Mouse (Mus musculus): ENCODE measurements around the gene Xpnpep3. TPM values are rescaled to one million over a fixed set of nuclear protein-coding genes. Genes with fewer than 3 reads are reported as not detected.

Xpnpep3 gene
- total RNA-seq, 1 experiment from 2014 or later = 29.2 TPM

- DNase-seq = no peak
Observed at GRCm38 (mm10) chr15:81398189-81398588, 1.7 kb upstream of the Xpnpep3 start.

- DNase-seq = no peak
Observed at GRCm38 (mm10) chr15:81399297-81399637, 671 bp upstream of the Xpnpep3 start.

- DNase-seq = no peak
Observed at GRCm38 (mm10) chr15:81405008-81405407, 5.1 kb downstream of the Xpnpep3 start.

- no peak for DNase-seq
Observed at GRCm38 (mm10) chr15:81408199-81408598, 8.3 kb downstream of the Xpnpep3 start, which contains the start of gene Dnajb7. TSS of gene Dnajb7 (minus strand) at chr15:81408299.

GRCm38 (mm10) chr15:81416763-81417310 lies 16.9 kb downstream of the Xpnpep3 start:
- DNase-seq = peak; percentile 86

- no peak for DNase-seq
Observed at GRCm38 (mm10) chr15:81418065-81418464, 18.1 kb downstream of the Xpnpep3 start.

GRCm38 (mm10) chr15:81421454-81421853 lies 21.5 kb downstream of the Xpnpep3 start:
- DNase-seq = no peak

GRCm38 (mm10) chr15:81422156-81422681 lies 22.3 kb downstream of the Xpnpep3 start:
- no peak for DNase-seq

GRCm38 (mm10) chr15:81425311-81425710 lies 25.4 kb downstream of the Xpnpep3 start:
- no peak for DNase-seq

- no peak for DNase-seq
Observed at GRCm38 (mm10) chr15:81427947-81428346, 28.0 kb downstream of the Xpnpep3 start.

- DNase-seq = no peak
Observed at GRCm38 (mm10) chr15:81431195-81431594, 31.3 kb downstream of the Xpnpep3 start.

GRCm38 (mm10) chr15:81438345-81438744 lies 38.4 kb downstream of the Xpnpep3 start:
- no peak for DNase-seq

- DNase-seq = peak; percentile 46
Observed at GRCm38 (mm10) chr15:81439236-81439635, 39.3 kb downstream of the Xpnpep3 start.

GRCm38 (mm10) chr15:81448463-81448862 lies 48.5 kb downstream of the Xpnpep3 start:
- DNase-seq = peak; percentile 70

- no peak for DNase-seq
Observed at GRCm38 (mm10) chr15:81461523-81461922, 61.6 kb downstream of the Xpnpep3 start.

GRCm38 (mm10) chr15:81465016-81465660 lies 65.2 kb downstream of the Xpnpep3 start:
- DNase-seq = no peak

- peak; percentile 100 for DNase-seq
Observed at GRCm38 (mm10) chr15:81465901-81466737, 66.2 kb downstream of the Xpnpep3 start, which contains the start of gene Rbx1. TSS of gene Rbx1 (plus strand) at chr15:81466296.

GRCm38 (mm10) chr15:81466738-81467113 lies 66.8 kb downstream of the Xpnpep3 start:
- no peak for DNase-seq

GRCm38 (mm10) chr15:81470735-81471134 lies 70.8 kb downstream of the Xpnpep3 start:
- DNase-seq = no peak

- no peak for DNase-seq
Observed at GRCm38 (mm10) chr15:81472256-81472655, 72.3 kb downstream of the Xpnpep3 start.

GRCm38 (mm10) chr15:81475654-81476053 lies 75.7 kb downstream of the Xpnpep3 start:
- DNase-seq = peak; percentile 67

- peak; percentile 58 for DNase-seq
Observed at GRCm38 (mm10) chr15:81476597-81476996, 76.7 kb downstream of the Xpnpep3 start.

Data from adrenal gland, postnatal 14 days (tissue).